ENCODE assay signal across 8 mouse cellular contexts in genomic region chr5:145231367-145231871, GRCm38 (mm10). TPM values are rescaled to one million over a fixed set of nuclear protein-coding genes. Genes with fewer than 3 reads are reported as not detected.
A peak's percentile ranks its signal among the peaks of the same experiment; 100 is the strongest.
DNase-seq lines count a peak whose midpoint lies in the region; ATAC-seq and TF ChIP-seq lines count a peak whose summit lies in the region.

Gene Zfp655, plus strand, starts transcription at chr5:145231715.

- TF ChIP-seq CTCF in bone marrow, adult 2 months (IDR thresholded peaks at IDR 0.05; ENCODE audit: control insufficient read depth, insufficient read depth, low read length) = no peak; the same call in 1 of the 2 replicates

- H3K4me2 ChIP-seq in embryonic facial prominence, embryonic 15.5 days (replicated peaks) = peak within 1 kb of the TSS; percentile 74
- H3K4me2 ChIP-seq in kidney, embryonic 14.5 days (replicated peaks; ENCODE audit: low read depth, low read length) = peak within 1 kb of the TSS; percentile 62
- H3K4me2 ChIP-seq in limb, embryonic 15.5 days = peak within 1 kb of the TSS; percentile 67

- H3K4me3 ChIP-seq in bone marrow, adult 2 months (replicated peaks; ENCODE audit: control insufficient read depth, low read depth, low read length) = peak within 1 kb of the TSS; percentile 78
- peak within 1 kb of the TSS; percentile 97 for H3K4me3 ChIP-seq in embryonic facial prominence, embryonic 15.5 days (replicated peaks)
- peak within 1 kb of the TSS; percentile 99 for H3K4me3 ChIP-seq in kidney, embryonic 14.5 days (ENCODE audit: low read length)
- H3K4me3 ChIP-seq in limb, embryonic 15.5 days = peak within 1 kb of the TSS; percentile 72

- no peaks in the 10 kb centered on the region for H3K4me1 ChIP-seq in bone marrow, adult 2 months (ENCODE audit: control insufficient read depth, insufficient read depth, low read length)
- peaks cover 13% of the 10 kb centered on the region for H3K4me1 ChIP-seq in embryonic facial prominence, embryonic 15.5 days
- H3K4me1 ChIP-seq in kidney, embryonic 14.5 days (ENCODE audit: control insufficient read depth, insufficient read depth, low read length) = peaks cover 9% of the 10 kb centered on the region; the same call in 1 of the 2 replicates
- H3K4me1 ChIP-seq in limb, embryonic 15.5 days = peaks cover 16% of the 10 kb centered on the region

- peaks cover 30% of the 10 kb centered on the region for H3K36me3 ChIP-seq in embryonic facial prominence, embryonic 15.5 days
- H3K36me3 ChIP-seq in kidney, embryonic 14.5 days (ENCODE audit: control insufficient read depth, insufficient read depth, low read length) = peaks cover 30% of the 10 kb centered on the region
- H3K36me3 ChIP-seq in limb, embryonic 15.5 days = peaks cover 31% of the 10 kb centered on the region

- peak; percentile 87; the same call in 1 of the 2 replicates for TF ChIP-seq POLR2A in bone marrow, adult 2 months (IDR thresholded peaks at IDR 0.05; ENCODE audit: borderline replicate concordance, control insufficient read depth, low read depth, low read length)

- H3K27ac ChIP-seq in bone marrow, adult 2 months (ENCODE audit: control insufficient read depth, insufficient read depth, low read depth, low read length, poor library complexity) = peak within 1 kb of the TSS; percentile 93
- H3K27ac ChIP-seq in embryonic facial prominence, embryonic 15.5 days (replicated peaks) = peak within 1 kb of the TSS; percentile 89
- H3K27ac ChIP-seq in kidney, embryonic 14.5 days (ENCODE audit: low read depth, low read length) = peak within 1 kb of the TSS; percentile 81
- peak within 1 kb of the TSS; percentile 91 for H3K27ac ChIP-seq in limb, embryonic 15.5 days

- peak; percentile 98 for ATAC-seq in embryonic facial prominence, embryonic 15.5 days (ENCODE audit: insufficient number of reproducible peaks, low FRiP score, low TSS enrichment, low read depth)
- peak; percentile 99 for ATAC-seq in kidney, embryonic 14.5 days (ENCODE audit: low FRiP score, low TSS enrichment)
- ATAC-seq in limb, embryonic 15.5 days (ENCODE audit: insufficient number of reproducible peaks, low FRiP score, low TSS enrichment, low read depth) = peak; percentile 96

- no peaks in the 10 kb centered on the region for H3K9me3 ChIP-seq in embryonic facial prominence, embryonic 15.5 days (replicated peaks)
- H3K9me3 ChIP-seq in kidney, embryonic 14.5 days (ENCODE audit: control insufficient read depth, low read length) = no peaks in the 10 kb centered on the region
- no peaks in the 10 kb centered on the region for H3K9me3 ChIP-seq in limb, embryonic 15.5 days

- DNase-seq in 416B (ENCODE audit: low read depth) = peak; percentile 96
- peak; percentile 98 to 99 for DNase-seq in heart, adult 9 months (ENCODE audit: low spot score in 2 of 2)
- DNase-seq in monocyte, adult 2 months (ENCODE audit: low read depth in 1 of 2, low spot score in 2 of 2) = peak; percentile 94 to 98
- DNase-seq in spleen, postnatal 36 days (ENCODE audit: low spot score in 2 of 2) = peak; percentile 97

- peak within 1 kb of the TSS; percentile 98 for H3K9ac ChIP-seq in embryonic facial prominence, embryonic 15.5 days
- H3K9ac ChIP-seq in kidney, embryonic 14.5 days (ENCODE audit: low read depth, low read length) = peak within 1 kb of the TSS; percentile 96
- H3K9ac ChIP-seq in limb, embryonic 15.5 days = peak within 1 kb of the TSS; percentile 85

- WGBS in bone marrow, adult 2 months = under 1% methylated on average over 42 of the region's 42 CpGs
- WGBS in embryonic facial prominence, embryonic 15.5 days = under 1% methylated on average over 42 of the region's 42 CpGs
- under 1% methylated on average over 41 of the region's 42 CpGs for WGBS in kidney, embryonic 14.5 days
- WGBS in limb, embryonic 15.5 days = under 1% methylated on average over 42 of the region's 42 CpGs

- no peaks in the 10 kb centered on the region for H3K27me3 ChIP-seq in embryonic facial prominence, embryonic 15.5 days
- no peaks in the 10 kb centered on the region for H3K27me3 ChIP-seq in kidney, embryonic 14.5 days (ENCODE audit: control insufficient read depth, insufficient read depth, low read length)
- H3K27me3 ChIP-seq in limb, embryonic 15.5 days = no peaks in the 10 kb centered on the region

RNA-seq across cellular contexts. Expression of gene Zfp655, which starts in this region (rescaled TPM):
- 7.7 and 19.8 TPM in 2 replicates for polyA plus RNA-seq in bone marrow, adult 2 months (2011; ENCODE audit: insufficient read depth, insufficient read length, low replicate concordance, missing spikeins)
- polyA plus RNA-seq in embryonic facial prominence, embryonic 15.5 days (2015; fragmentation: Nextera tagmentation; extraction: Ambion mirVana) = 33.4 and 37.1 TPM in 2 replicates
- polyA plus RNA-seq in kidney, embryonic 14.5 days (2014; fragmentation: Nextera tagmentation; extraction: Ambion mirVana) = 29.0 and 41.7 TPM in 2 replicates
- polyA plus RNA-seq in limb, embryonic 15.5 days (2015; fragmentation: Nextera tagmentation; extraction: Ambion mirVana) = 32.3 and 33.2 TPM in 2 replicates

Comparison
In these comparisons a context has a peak if more than half of its experiments do, and no peak if none do; other contexts are left out.
1. Peak in every context shown above with its lines: DNase-seq, ATAC-seq, H3K4me3 ChIP-seq and H3K27ac ChIP-seq.